ENCODE assay signal across 9 mouse cellular contexts in the genomic region with DNA sequence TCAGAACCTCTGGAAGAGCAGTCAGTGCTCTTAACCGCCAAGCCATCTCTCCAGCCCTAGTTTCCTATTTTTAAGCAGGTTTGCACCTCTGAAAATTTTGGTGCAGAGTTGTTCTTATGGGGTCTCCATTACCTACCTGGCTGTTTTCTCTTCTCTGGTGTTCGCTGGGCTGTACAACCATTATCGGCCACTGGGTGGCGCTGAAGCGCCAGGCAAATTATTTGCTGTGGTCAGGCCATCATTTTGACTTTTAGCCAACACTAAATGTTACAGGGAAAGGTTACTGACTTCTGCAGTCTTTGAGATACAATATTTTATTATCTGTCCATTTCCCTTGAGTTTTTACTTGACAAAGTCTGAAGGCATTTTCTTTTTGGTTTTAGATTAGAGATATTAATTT.
A peak's percentile ranks its signal among the peaks of the same experiment; 100 is the strongest.
DNase-seq lines count a peak whose midpoint lies in the region; ATAC-seq and TF ChIP-seq lines count a peak whose summit lies in the region.
"Had no signal": no experiment of that assay in that cellular context is flagged by ENCODE, and none has a peak within 500 bp of the region (broad histone marks: within the 10 kb centered on the region; RNA-seq: fewer than 3 reads in every experiment).

No protein-coding gene starts in this region.

- peak; percentile 82 to 83 for TF ChIP-seq CTCF in CH12.LX (conservative IDR thresholded peaks at IDR 0.05 in 1 of 2, IDR thresholded peaks at IDR 0.05 in 1 of 2; ENCODE audit: low read depth in 2 of 2, low read length in 2 of 2)
- peak; percentile 82 for TF ChIP-seq CTCF in testis, adult 2 months (IDR thresholded peaks at IDR 0.05; ENCODE audit: control insufficient read depth, insufficient read depth, insufficient replicate concordance, low read depth, low read length)

- 0 out of 2 replicates have a peak, but pooled peaks have one; percentile 57 for ATAC-seq in erythroid progenitor cell, adult 5-6 weeks (replicated peaks; ENCODE audit: low FRiP score, poor library complexity, severe bottlenecking)

- no peak for TF ChIP-seq POLR2A in CH12.LX (IDR thresholded peaks at IDR 0.05; ENCODE audit: low read depth, low read length)
- no peak for TF ChIP-seq POLR2A in testis, adult 2 months (IDR thresholded peaks at IDR 0.05; ENCODE audit: control insufficient read depth, low read depth, low read length)

- H3K27me3 ChIP-seq in CH12.LX (replicated peaks), result no peaks in the 10 kb centered on the region
- H3K27me3 ChIP-seq in testis, adult 2 months (ENCODE audit: control insufficient read depth, insufficient read depth, low read length), result no peaks in the 10 kb centered on the region
- H3K27me3 ChIP-seq: limb, embryonic 13.5 days had no signal

- peaks cover 0 to 6% of the 10 kb centered on the region in 2 experiments; a peak in 1 of 4 replicates for H3K4me1 ChIP-seq in CH12.LX (ENCODE audit: control insufficient read depth in 1 of 2, insufficient read depth in 2 of 2)
- H3K4me1 ChIP-seq in testis, adult 2 months (ENCODE audit: control insufficient read depth, insufficient read depth, low read length), result peaks cover 6% of the 10 kb centered on the region
- H3K4me1 ChIP-seq: limb, embryonic 13.5 days had no signal

- H3K27ac ChIP-seq in CH12.LX (ENCODE audit: insufficient read depth, low read depth), result no peak overlapping the region
- no peak overlapping the region for H3K27ac ChIP-seq in testis, adult 2 months (ENCODE audit: control insufficient read depth, insufficient read depth, low read depth, low read length)
- H3K27ac ChIP-seq: limb, embryonic 13.5 days had no signal

- H3K36me3 ChIP-seq in CH12.LX (replicated peaks in 1 of 2; ENCODE audit: control insufficient read depth in 1 of 2, insufficient read depth in 1 of 2, low read length in 1 of 2), result no peaks in the 10 kb centered on the region
- H3K36me3 ChIP-seq in testis, adult 2 months (ENCODE audit: control insufficient read depth, insufficient read depth, low read length), result no peaks in the 10 kb centered on the region
- H3K36me3 ChIP-seq: limb, embryonic 13.5 days had no signal

- peak; percentile 78 for TF ChIP-seq RAD21 in CH12.LX (IDR thresholded peaks at IDR 0.05; ENCODE audit: low read depth, low read length)

- H3K4me2 ChIP-seq in CH12.LX (ENCODE audit: insufficient read depth, low read depth, poor library complexity, severe bottlenecking), result peak overlapping the region; percentile 29; the same call in 1 of the 2 replicates
- H3K4me2 ChIP-seq: limb, embryonic 13.5 days had no signal

- no peaks in the 10 kb centered on the region for H3K9me3 ChIP-seq in CH12.LX (replicated peaks; ENCODE audit: low read length)
- H3K9me3 ChIP-seq: limb, embryonic 13.5 days had no signal

- peak; percentile 3 to 67 for DNase-seq in heart, adult 18-20 months
- no peak for DNase-seq in heart, postnatal 25 days (ENCODE audit: low spot score)
- DNase-seq in CH12.LX (ENCODE audit: extremely low read depth), result peak; percentile 55
- peak; percentile 33 for DNase-seq in brain, adult 2 months (ENCODE audit: low read depth, low spot score)
- peak; percentile 72 for DNase-seq in kidney, postnatal 14 days
- DNase-seq in lung, postnatal 10 days, result peak; percentile 64

- TF ChIP-seq EP300 in CH12.LX (IDR thresholded peaks at IDR 0.05; ENCODE audit: low read length), result no peak

- H3K79me2 ChIP-seq in CH12.LX (replicated peaks; ENCODE audit: control insufficient read depth, extremely low read depth, insufficient read depth, poor library complexity, severe bottlenecking), result no peaks in the 10 kb centered on the region

- in situ Hi-C loops in CH12.LX (cut with MboI; ENCODE audit: low pct_ligation_motif_present, low pct_unique_long_range_greater_than_20kb, low sequenced_read_pairs), result no loop called here

- no peak overlapping the region for H3K4me3 ChIP-seq in CH12.LX (replicated peaks in 1 of 3; ENCODE audit: low read depth in 2 of 3, low read length in 2 of 3, poor library complexity in 1 of 3)
- no peak overlapping the region for H3K4me3 ChIP-seq in testis, adult 2 months (ENCODE audit: control insufficient read depth, low read depth, low read length)
- H3K4me3 ChIP-seq: limb, embryonic 13.5 days had no signal

- intact Hi-C loops in heart, postnatal 25 days (cut with DNase I), result no loop called here

- dilution Hi-C loops in CH12.LX (cut with MboI; ENCODE audit: extremely low pct_ligation_motif_present, extremely low pct_unique_long_range_greater_than_20kb, low sequenced_read_pairs), result no loop called here

- H3K9ac ChIP-seq in CH12.LX (ENCODE audit: insufficient read depth, low read depth), result no peak overlapping the region
- H3K9ac ChIP-seq: limb, embryonic 13.5 days had no signal

TF ChIP-seq in CH12.LX, 34 proteins besides CTCF, POLR2A, EP300 and RAD21:
- 0 out of 2 replicates have a peak, but pooled peaks have one; percentile 27 for TF ChIP-seq MAFK (IDR thresholded peaks at IDR 0.05; ENCODE audit: insufficient replicate concordance, low read length)
- no peak for TF ChIP-seq MEF2A (IDR thresholded peaks at IDR 0.05; ENCODE audit: borderline replicate concordance, low read depth, low read length)
- TF ChIP-seq IRF4 (IDR thresholded peaks at IDR 0.05; ENCODE audit: low read depth, low read length), result no peak
- TF ChIP-seq SMC3 (IDR thresholded peaks at IDR 0.05; ENCODE audit: low read depth, low read length), result peak; percentile 54
